Mouse (Mus musculus) monocyte, adult 2 months (primary cell): ENCODE results near the gene Ankrd39.

Experiments used
- DNase-seq, 2 experiments: peaks; one replicate each; pipeline ENCODE4 v3.0.0; 2022; ENCODE audit warnings: low spot score in 2 of 2, low read depth in 1 of 2

Gene Ankrd39

DNA sequence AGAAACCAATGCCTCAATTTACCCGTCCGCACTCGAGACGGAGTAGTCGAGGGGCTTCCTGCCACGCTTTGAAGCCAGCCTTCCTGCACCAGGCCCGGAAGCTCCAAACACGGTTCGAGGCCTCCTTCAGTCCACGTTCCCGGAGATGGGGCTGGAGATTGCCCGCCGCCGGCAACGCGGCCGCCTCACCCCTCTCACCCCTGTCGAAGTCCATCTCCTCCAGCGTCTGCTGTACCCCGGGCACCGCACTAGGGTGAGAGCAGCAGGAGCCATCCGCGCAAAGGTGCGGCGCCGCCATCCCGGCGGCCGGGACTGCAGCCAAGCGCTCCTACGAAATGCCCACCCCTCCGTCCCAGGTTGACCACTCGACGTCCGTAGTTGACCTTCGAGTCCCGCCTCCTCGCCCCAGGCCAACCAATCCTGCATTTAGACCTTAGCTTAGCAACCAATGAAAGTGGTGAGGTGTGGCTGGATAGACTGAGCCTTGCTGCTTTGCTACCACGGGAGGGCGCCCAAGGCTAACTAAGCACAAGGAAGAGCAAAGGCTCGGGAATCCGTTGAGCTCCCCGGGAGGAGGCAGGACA, at the start of gene Ankrd39:
TSS of gene Ankrd39 (minus strand) at position 558 of the 584 bp plus-strand sequence.
- DNase-seq: peak; percentile 89 to 90

- DNase-seq: no peak
Observed at GRCm38 (mm10) chr1:36596114-36596513, 48.9 kb upstream of the Ankrd39 start.

DNA sequence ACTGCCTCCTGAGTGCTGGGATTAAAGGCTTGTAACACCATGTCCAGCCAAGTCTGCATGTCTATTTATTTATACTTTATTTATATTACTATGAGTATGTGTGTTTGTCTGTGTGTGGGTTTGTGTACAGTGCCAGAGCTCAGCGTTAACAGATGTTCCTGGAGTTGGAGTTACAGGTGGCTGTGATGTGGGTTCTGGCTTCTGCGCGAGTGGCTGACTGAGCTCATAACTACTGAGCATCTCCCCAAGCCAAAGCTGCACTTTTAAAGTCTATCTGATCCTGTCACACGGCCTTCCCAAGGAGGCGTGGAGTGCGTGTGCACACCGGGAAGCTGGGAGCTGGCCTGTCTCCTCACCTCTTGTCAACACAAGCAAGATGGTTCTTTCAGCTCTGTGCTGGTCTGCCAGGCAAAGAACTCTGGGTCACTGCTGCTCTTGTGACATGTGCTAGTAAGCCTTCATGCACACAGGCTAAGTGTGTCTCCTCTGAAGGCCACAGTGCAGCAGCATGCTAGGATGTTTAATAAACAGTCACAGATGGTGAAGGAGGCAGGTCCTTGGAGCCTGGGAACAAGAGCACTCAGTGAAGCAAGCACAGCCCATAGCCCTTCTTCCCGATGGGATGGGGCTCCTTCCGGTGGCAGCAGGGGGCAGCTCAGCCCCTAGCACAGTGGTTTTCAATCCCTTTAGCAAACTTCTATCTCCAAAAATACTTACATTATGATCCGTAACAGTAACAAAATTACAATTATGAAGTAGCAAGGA, 48.1 kb upstream of the Ankrd39 start:
- DNase-seq: no peak

- no peak for DNase-seq
Observed at GRCm38 (mm10) chr1:36593099-36593498, 45.9 kb upstream of the Ankrd39 start.

GRCm38 (mm10) chr1:36591408-36591807, 44.2 kb upstream of the Ankrd39 start:
- no peak for DNase-seq

- DNase-seq: no peak
Observed at GRCm38 (mm10) chr1:36590664-36591063, 43.4 kb upstream of the Ankrd39 start.

- no peak for DNase-seq
Observed at GRCm38 (mm10) chr1:36589486-36589885, 42.2 kb upstream of the Ankrd39 start.

- DNase-seq: no peak
Observed at GRCm38 (mm10) chr1:36588476-36589450, 41.5 kb upstream of the Ankrd39 start.

- no peak for DNase-seq
Observed at GRCm38 (mm10) chr1:36587860-36588259, 40.6 kb upstream of the Ankrd39 start.

DNA sequence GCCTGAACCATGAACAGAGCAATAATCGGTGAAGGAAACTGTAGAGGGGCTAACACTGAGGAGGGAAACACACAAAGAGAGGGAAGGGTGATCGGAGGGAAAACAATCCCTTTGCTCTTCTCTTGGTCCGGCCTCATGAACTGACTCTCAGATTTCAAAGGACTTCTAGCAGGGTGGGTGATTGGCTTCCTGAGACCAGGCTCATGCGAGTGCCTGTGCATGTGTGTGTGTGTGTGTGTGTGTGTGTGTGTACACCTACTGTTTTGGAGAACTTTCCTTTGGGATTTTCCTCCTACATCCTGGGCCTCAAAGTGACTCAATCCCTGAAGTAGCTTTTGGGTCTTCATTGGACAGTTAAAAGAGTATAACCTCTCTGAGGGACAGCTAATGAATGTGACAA, 39.0 kb upstream of the Ankrd39 start:
- no peak for DNase-seq

DNA sequence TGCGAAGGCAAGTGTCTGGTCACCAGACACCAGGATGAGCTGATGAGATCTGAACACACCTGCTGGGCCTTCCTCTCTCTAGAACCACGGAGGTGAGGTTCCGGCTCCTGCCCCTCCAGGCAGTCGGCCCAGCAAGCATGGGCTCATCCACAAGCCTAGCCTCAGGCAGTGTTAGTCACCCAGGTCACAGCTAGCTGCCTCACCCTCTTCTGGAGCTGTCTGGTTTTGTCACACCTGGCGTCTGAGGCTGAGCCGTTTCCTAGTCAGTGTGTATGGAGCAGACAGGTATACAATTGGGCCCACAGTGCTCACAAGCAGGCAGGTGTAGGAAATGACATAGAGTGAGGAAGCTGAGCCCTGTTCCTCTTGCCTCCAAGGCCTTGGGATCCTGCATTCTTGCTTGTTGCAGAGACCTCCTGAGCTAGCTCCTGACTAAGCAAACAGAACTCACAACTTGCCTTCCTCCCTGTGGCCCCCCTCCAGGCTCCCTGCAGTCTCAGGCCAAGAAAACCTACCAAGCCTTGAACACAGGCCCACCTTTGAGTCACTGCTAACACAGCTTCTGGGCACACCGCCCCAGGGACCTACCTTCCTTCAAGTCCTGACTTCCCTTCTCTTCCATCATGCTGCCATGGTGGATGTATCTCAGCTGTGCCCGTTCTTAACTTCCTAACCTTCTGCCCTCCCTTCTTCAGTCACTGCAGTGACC, 36.3 kb upstream of the Ankrd39 start:
- DNase-seq: no peak

GRCm38 (mm10) chr1:36582211-36582610, 35.0 kb upstream of the Ankrd39 start:
- no peak for DNase-seq

DNA sequence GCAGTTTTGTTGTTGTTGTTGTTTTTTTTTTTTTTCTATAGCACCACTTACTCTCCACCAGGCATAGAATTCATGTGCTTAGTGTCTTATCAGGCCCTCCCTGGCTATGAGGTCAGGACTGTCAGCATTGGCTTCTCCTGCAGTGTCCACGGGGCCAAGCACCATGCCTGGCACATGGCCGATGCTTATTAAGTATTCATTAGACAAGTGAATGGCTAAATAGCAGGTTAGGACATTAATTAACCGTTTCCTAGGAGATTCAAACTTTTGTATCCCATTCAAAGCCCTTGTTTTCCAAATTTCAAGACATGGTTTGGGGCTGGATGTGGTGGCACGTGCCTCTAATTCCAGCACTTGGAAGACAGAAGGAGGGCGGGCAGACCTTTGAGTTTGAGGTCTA, 34.0 kb upstream of the Ankrd39 start:
- no peak for DNase-seq

GRCm38 (mm10) chr1:36580384-36581207, 33.4 kb upstream of the Ankrd39 start:
- DNase-seq: no peak

GRCm38 (mm10) chr1:36579974-36580383, 32.7 kb upstream of the Ankrd39 start:
- DNase-seq: no peak

DNA sequence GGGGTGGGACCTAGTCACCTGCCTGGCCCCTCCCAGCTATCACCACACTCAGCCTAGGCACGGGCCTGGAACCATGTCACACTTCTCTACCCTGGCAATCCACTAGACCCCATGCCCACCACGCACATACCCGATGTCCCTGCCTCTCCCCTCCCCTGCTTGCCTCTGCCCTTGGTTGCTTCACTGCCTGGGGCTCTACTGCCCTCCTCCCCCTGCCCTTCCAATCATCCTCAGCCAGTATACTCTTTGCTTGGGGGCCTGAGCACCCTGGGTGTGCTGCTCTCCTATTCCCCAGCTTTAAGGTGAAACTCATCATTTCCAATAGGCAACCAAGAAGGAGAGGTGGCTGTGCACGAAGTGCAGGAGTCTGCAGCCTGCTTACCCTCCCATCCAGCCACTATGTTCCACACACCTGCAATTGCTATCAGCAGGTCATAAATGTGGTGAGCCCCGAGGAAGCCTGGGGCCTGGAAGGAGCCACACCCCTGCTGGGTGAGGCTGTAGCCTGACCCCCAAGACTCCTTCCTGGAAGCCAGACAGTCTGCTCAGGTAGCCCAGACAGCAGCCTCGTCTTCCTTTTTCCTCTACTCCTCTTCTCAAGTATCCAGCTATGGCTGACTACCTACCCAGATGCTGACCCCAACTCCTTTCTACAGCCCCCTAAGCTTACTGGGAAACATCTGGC, 29.9 kb upstream of the Ankrd39 start:
- DNase-seq: no peak

DNA sequence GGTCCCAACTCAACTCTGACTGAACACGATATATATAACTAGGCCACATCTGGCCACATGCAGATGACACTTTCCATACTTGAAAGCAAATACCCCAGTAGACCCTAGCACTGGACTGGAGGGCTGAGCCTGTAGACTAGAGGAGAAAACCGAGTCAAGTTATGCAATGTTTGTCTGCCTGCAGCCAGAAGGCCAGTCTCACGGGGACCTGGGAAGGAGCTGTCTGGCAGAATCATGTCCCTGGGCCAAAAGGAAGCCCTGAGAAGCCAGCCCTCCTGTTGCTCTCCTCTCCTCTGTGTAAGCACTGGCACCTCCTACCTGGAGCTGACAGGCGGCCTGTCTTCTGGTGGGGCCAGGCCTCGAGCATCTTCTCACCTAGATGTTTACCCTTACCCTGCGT, 28.1 kb upstream of the Ankrd39 start:
- DNase-seq: no peak

GRCm38 (mm10) chr1:36574196-36574955, 27.1 kb upstream of the Ankrd39 start:
- DNase-seq: no peak

DNA sequence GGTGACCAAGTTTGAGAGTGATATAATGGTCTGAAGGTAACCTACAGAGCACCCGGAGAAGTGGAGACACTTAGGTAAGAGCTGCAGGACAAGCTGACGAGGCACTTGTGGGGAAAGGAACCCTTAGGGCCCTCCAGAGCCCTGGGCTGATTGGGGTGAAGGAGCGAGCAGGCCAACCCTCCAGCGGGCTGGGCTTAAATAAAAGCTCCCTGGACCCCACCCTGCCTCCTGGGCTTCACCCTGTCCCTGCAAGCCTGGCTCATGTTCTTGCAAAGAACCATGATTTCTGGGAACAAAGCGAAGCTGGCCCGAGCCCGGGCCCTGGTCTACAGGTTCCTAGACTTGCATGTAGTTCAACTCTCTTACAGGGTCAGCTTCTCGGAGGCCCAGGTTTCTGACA, 26.3 kb upstream of the Ankrd39 start:
- no peak for DNase-seq
